ENCODE assay signal across 1 mouse cellular context in genomic region chr6:124744755-124745321, GRCm38 (mm10).
TF ChIP-seq lines count a peak whose summit lies in the region.

No protein-coding gene starts in this region.

TF ChIP-seq in MEL, 35 proteins besides CTCF, POLR2A, EP300 and RAD21:
- no peak for TF ChIP-seq RCOR1 (IDR thresholded peaks at IDR 0.05; ENCODE audit: low read depth, low read length)
- no peak for TF ChIP-seq TCF12 (IDR thresholded peaks at IDR 0.05; ENCODE audit: low read depth, low read length)
- no peak for TF ChIP-seq ETS1 (IDR thresholded peaks at IDR 0.05; ENCODE audit: low read depth, low read length)
- no peak for TF ChIP-seq POLR2AphosphoS5 (IDR thresholded peaks at IDR 0.05; ENCODE audit: borderline replicate concordance, low read depth, low read length)
- no peak for TF ChIP-seq ZMIZ1 (IDR thresholded peaks at IDR 0.05; ENCODE audit: low read depth, low read length)
- TF ChIP-seq ZC3H11A (IDR thresholded peaks at IDR 0.05; ENCODE audit: low read depth, low read length), result no peak
